Mouse (Mus musculus): Measurements from ENCODE around the gene Zfp791. TPM values are rescaled to one million over a fixed set of nuclear protein-coding genes. Genes with fewer than 3 reads are reported as not detected.
A peak's percentile ranks its signal among the peaks of the same experiment; 100 is the strongest.
"Not testable (repeated sequence)": the region's sequence is repeated elsewhere in the genome, so short reads cannot be mapped to it uniquely, and the experiment has no call there.

The Zfp791 gene
- polyA plus RNA-seq (2015; fragmentation: Nextera tagmentation; extraction: Ambion mirVana): 0.50 and 0.53 TPM in 2 replicates

DNA sequence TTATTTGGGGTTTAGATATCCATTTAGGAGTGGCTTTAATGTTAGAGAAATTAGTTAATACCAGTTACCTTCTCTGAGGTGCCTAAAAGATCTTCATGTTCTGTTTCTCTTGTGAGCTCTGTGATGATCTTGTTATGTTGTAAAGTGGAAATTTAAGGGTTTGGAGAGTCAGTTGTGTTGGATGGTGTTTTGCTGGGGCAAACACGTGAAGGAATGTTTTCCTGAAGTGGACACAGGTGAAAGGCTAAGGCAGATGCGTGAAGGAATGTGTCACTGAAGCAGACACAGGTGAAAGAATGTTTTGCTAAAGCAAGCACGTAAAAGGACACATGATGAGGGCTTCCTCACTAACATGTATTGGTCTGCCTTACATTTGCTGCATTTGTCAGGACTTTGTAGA lies at the start of gene Zfp791:
TSS of gene Zfp791 (minus strand) at position 101 of the 400 bp plus-strand sequence.
- DNase-seq (ENCODE audit: low spot score): no peak

DNA sequence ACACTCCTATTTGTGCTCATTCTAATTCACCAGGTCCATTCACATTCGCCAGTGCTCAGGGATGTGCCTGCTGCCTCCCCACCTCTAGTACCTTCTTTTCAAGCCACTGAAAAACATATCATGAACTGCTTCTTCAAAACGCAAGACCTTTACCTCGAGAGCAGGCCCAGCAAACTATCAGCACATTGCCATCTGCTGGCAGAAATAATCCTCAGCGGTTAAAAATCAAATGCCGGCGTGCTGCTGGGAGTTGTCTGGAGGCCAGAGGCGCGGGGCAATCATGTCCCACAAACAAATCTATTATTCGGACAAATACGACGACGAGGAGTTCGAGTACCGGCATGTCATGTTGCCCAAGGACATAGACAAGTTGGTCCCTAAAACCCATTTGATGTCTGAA lies 48.4 kb upstream of the Zfp791 start:
- peak; percentile 28 for DNase-seq (ENCODE audit: low spot score)

- no peak for DNase-seq (ENCODE audit: low spot score)
These were observed 28.7 kb upstream of the Zfp791 start, which contains the start of gene Cks1brt for GRCm38 (mm10) chr8:85151624-85152023. Gene Cks1brt (plus strand): TSS chr8:85151924.

- DNase-seq (ENCODE audit: low spot score): no peak
These were observed 19.6 kb upstream of the Zfp791 start for GRCm38 (mm10) chr8:85142516-85142915.

GRCm38 (mm10) chr8:85135690-85136089 lies 12.8 kb upstream of the Zfp791 start:
- not testable (repeated sequence) for DNase-seq (ENCODE audit: low spot score)

GRCm38 (mm10) chr8:85132335-85132734 lies 9.4 kb upstream of the Zfp791 start:
- DNase-seq (ENCODE audit: low spot score): no peak

GRCm38 (mm10) chr8:85123691-85124090 lies 796 bp upstream of the Zfp791 start:
- no peak for DNase-seq (ENCODE audit: low spot score)

GRCm38 (mm10) chr8:85120251-85120650 lies 2.6 kb downstream of the Zfp791 start:
- DNase-seq (ENCODE audit: low spot score): not testable (repeated sequence)

- DNase-seq (ENCODE audit: low spot score): peak; percentile 23
These were observed 3.6 kb downstream of the Zfp791 start for GRCm38 (mm10) chr8:85119052-85119981.

- DNase-seq (ENCODE audit: low spot score): no peak
These were observed 5.9 kb downstream of the Zfp791 start for GRCm38 (mm10) chr8:85116984-85117383.

- no peak for DNase-seq (ENCODE audit: low spot score)
These were observed 7.4 kb downstream of the Zfp791 start for GRCm38 (mm10) chr8:85115501-85115900.

- DNase-seq (ENCODE audit: low spot score): no peak
These were observed 9.7 kb downstream of the Zfp791 start for GRCm38 (mm10) chr8:85113241-85113640.

- no peak for DNase-seq (ENCODE audit: low spot score)
These were observed 22.7 kb downstream of the Zfp791 start for GRCm38 (mm10) chr8:85100076-85100665.

- no peak for DNase-seq (ENCODE audit: low spot score)
These were observed 26.0 kb downstream of the Zfp791 start for GRCm38 (mm10) chr8:85096850-85097249.

- DNase-seq (ENCODE audit: low spot score): no peak
These were observed 26.7 kb downstream of the Zfp791 start for GRCm38 (mm10) chr8:85096196-85096595.

DNA sequence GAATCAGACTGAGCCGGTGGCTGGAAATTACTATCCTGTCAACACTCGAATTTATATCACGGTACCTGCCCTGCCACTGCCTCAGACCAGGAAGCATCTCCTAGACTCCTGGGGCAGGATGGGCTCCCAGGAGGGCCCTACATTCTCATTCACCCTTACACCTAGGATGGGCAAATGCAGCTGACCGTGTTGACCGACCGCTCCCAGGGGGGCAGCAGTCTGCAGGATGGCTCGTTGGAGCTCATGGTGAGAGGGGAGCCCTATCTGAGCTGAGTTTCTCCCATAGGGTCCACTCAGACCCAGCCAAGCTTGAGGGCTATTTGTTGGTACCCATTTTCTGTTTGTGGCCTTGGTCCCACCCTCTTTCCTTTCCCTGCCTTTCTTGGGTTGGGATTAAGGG lies 27.3 kb downstream of the Zfp791 start:
- DNase-seq (ENCODE audit: low spot score): no peak

DNA sequence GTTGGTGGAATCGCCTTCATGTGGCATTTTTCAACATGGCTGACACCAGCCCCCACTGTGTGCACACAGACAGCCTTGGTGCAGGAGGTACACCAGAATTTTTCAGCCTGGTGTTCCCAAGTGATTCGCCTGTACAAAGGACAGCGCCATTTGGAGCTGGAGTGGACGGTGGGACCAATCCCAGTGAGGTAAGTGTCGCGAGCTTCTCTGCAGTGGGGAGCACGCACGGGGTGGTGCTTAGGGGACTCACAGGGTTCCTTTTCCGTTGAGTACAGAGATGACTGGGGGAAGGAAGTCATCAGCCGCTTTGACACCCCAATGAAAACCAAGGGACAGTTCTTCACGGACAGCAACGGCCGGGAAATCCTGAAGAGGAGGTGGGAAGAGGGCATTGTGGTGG lies 27.8 kb downstream of the Zfp791 start:
- no peak for DNase-seq (ENCODE audit: low spot score)

DNA sequence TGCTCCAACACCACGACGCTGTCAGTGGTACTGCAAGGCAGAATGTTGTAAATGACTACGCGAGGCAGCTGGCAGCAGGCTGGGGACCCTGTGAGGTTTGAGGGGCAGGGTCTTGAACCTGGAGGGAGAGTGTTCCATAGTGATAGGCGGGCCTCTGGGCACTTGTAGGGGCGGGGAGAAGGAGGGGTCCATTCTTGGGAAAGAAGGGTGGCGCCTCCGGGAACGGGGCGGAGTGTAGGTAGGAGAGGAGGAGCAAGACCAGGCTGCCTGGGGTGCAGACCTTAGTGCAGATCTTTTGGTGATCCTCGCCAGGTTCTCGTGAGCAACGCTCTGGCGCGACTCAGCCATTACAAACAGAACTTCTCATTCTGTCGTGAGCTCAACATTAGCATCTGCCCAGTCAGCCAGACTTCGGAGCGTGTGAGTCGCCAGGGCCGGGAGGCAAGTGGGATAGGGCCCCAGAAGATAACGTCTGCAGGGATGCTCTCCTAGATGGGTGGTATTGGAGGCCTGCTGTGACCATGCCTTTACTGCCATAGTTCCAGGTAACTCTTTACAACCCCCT lies 31.3 kb downstream of the Zfp791 start:
- DNase-seq (ENCODE audit: low spot score): no peak

GRCm38 (mm10) chr8:85090856-85091255 lies 32.0 kb downstream of the Zfp791 start:
- no peak for DNase-seq (ENCODE audit: low spot score)

GRCm38 (mm10) chr8:85088771-85089170 lies 34.1 kb downstream of the Zfp791 start:
- DNase-seq (ENCODE audit: low spot score): no peak

- no peak for DNase-seq (ENCODE audit: low spot score)
These were observed 36.7 kb downstream of the Zfp791 start for GRCm38 (mm10) chr8:85086238-85086637.

- no peak for DNase-seq (ENCODE audit: low spot score)
These were observed 38.3 kb downstream of the Zfp791 start for GRCm38 (mm10) chr8:85084633-85085032.
